Mouse (Mus musculus): ENCODE data around the gene Tmem167.

The Tmem167 gene

DNA sequence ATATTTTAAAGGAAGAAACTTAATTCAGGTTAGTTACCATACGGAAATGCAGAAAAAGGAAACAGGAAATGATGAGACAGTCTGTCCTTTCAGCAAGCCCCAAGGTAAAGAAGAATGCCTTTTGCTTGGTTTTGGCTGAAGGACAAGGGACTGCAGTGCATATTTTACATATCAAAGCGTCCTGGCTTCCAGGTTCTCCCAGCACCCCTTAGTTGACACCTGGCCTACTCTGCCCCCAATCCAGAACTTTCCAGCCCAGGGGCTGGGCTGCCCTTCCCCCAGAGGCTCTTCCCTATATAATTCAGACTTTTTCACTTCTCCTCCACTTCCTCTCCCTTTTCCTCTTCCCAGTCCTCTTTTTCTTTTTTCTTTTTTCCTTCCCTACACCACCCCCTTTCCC, 86.7 kb downstream of the Tmem167 start:
- intact Hi-C loops (cut with DNase I): no loop called here

GRCm38 (mm10) chr13:90182262-90182661, 93.3 kb downstream of the Tmem167 start:
- intact Hi-C loops (cut with DNase I): no loop called here

GRCm38 (mm10) chr13:90183536-90183935, 94.6 kb downstream of the Tmem167 start:
- intact Hi-C loops (cut with DNase I): no loop called here

GRCm38 (mm10) chr13:90186694-90187093, 97.8 kb downstream of the Tmem167 start:
- intact Hi-C loops (cut with DNase I): no loop called here

GRCm38 (mm10) chr13:90188021-90188420, 99.1 kb downstream of the Tmem167 start:
- intact Hi-C loops (cut with DNase I): no loop called here

GRCm38 (mm10) chr13:90191794-90192193, 102.9 kb downstream of the Tmem167 start:
- intact Hi-C loops (cut with DNase I): no loop called here

Data from adrenal gland (tissue).